8 mouse cellular contexts compared by ENCODE assay signal in genomic region chr10:3831597-3832351, GRCm38 (mm10).
A peak's percentile ranks its signal among the peaks of the same experiment; 100 is the strongest.
DNase-seq lines count a peak whose midpoint lies in the region; ATAC-seq and TF ChIP-seq lines count a peak whose summit lies in the region.

No protein-coding gene starts in this region.

- TF ChIP-seq POLR2A in heart, adult 2 months (IDR thresholded peaks at IDR 0.05; ENCODE audit: insufficient read depth, low read depth, low read length): 0 out of 2 replicates have a peak, but pooled peaks have one; percentile 44

- TF ChIP-seq CTCF in heart, adult 2 months (IDR thresholded peaks at IDR 0.05): no peak

- intact Hi-C loops in heart, adult 2 months (cut with DNase I): loop anchor here (2.0 kb wide), 1 partner anchor 109 kb away; no protein-coding TSS in a partner anchor
- intact Hi-C loops in heart, postnatal 36 days (cut with DNase I): loop anchor here (2.0 to 10.0 kb wide), 4 partner anchors 19 to 199 kb away; partner anchors contain the start of gene Plekhg1

- peak; percentile 44 to 63 for DNase-seq in heart, adult 2 months
- no peak for DNase-seq in heart, postnatal 36 days
- peak; percentile 62 to 72 for DNase-seq in heart, adult 9 months (ENCODE audit: low spot score in 2 of 2)
- peak; percentile 53 for DNase-seq in kidney, postnatal 14 days
- DNase-seq in layer of hippocampus, postnatal 10 days (ENCODE audit: low spot score in 2 of 2): no peak
- no peak for DNase-seq in layer of hippocampus, adult 18-20 months (ENCODE audit: low spot score in 2 of 2)
- no peak for DNase-seq in cerebellum, adult 11-12 months

- peaks cover 4% of the 10 kb centered on the region for H3K36me3 ChIP-seq in heart, adult 2 months (ENCODE audit: control insufficient read depth, insufficient read depth, low read length)

- peak overlapping the region; percentile 85 for H3K27ac ChIP-seq in heart, adult 2 months

- ATAC-seq in megakaryocyte, adult 5-6 weeks (ENCODE audit: poor library complexity, severe bottlenecking): peak; percentile 98

- H3K9ac ChIP-seq in heart, adult 2 months (ENCODE audit: low read depth, low read length): no peak overlapping the region

- H3K4me3 ChIP-seq in heart, adult 2 months: no peak overlapping the region

- H3K79me2 ChIP-seq in heart, adult 2 months (replicated peaks; ENCODE audit: control insufficient read depth, insufficient read depth, low read length): no peaks in the 10 kb centered on the region

- H3K4me1 ChIP-seq in heart, adult 2 months (ENCODE audit: control insufficient read depth, insufficient read depth, low read length): peaks cover 17% of the 10 kb centered on the region

- WGBS in heart, adult 2 months: 49% methylated on average over 11 of the region's 11 CpGs

- peak; percentile 96 for TF ChIP-seq EP300 in heart, adult 2 months (IDR thresholded peaks at IDR 0.05; ENCODE audit: insufficient read depth, low read depth, low read length)

- no peaks in the 10 kb centered on the region for H3K27me3 ChIP-seq in heart, adult 2 months (ENCODE audit: control insufficient read depth, insufficient read depth, low read length)

Comparison
In these comparisons a context has a peak if more than half of its experiments do, and no peak if none do; other contexts are left out.
1. DNase-seq: peak in heart, adult 2 months (2 of 2), heart, adult 9 months (2 of 2) and kidney, postnatal 14 days (single experiment); none in heart, postnatal 36 days (0 of 2), layer of hippocampus, postnatal 10 days (0 of 2), layer of hippocampus, adult 18-20 months (0 of 2) and cerebellum, adult 11-12 months (single experiment).